12 mouse cellular contexts compared by ENCODE assay signal in the genomic region with DNA sequence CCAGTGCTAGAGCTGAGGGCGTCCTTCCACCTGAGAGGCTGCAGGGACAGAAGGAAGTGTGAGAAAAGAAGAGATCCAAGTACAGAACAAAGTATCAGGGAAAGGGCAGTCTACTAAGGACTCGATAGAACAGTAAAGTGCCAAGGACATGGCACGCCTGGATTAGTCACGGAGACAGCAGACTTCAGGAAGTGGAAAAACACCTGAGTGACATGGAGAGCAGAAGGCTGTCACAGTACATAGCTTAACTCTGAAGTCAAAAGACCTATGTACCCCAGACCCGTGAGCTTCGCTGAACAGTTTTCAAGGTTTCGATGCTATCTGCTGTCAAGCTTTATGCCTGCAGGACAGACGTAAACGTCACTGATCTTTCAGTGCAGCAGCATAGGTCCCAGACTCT.
"Had no signal": no experiment of that assay in that cellular context is flagged by ENCODE, and none has a peak within 500 bp of the region (broad histone marks: within the 10 kb centered on the region; RNA-seq: fewer than 3 reads in every experiment).

No protein-coding gene starts in this region.

- H3K27me3 ChIP-seq: limb, embryonic 12.5 days; liver, embryonic 13.5 days; lung, embryonic 15.5 days; midbrain, embryonic 12.5 days had no signal

- DNase-seq: kidney, adult 8-10 months; kidney, postnatal 25 days; liver; liver, embryonic 13.5 days; liver, postnatal 0 days; spleen, adult 18-20 months; thymus, postnatal 4 days had no signal

- H3K4me2 ChIP-seq: limb, embryonic 12.5 days; liver, embryonic 13.5 days; lung, embryonic 15.5 days; midbrain, embryonic 12.5 days had no signal

- ATAC-seq: liver, postnatal 0 days; midbrain, embryonic 16.5 days had no signal

- H3K36me3 ChIP-seq: liver, embryonic 13.5 days; lung, embryonic 15.5 days had no signal

- H3K4me3 ChIP-seq: layer of hippocampus, adult 2 months; limb, embryonic 12.5 days; liver, embryonic 13.5 days; lung, embryonic 15.5 days; midbrain, embryonic 12.5 days had no signal

- H3K9me3 ChIP-seq: limb, embryonic 12.5 days; liver, embryonic 13.5 days; lung, embryonic 15.5 days; midbrain, embryonic 12.5 days had no signal

- H3K4me1 ChIP-seq: liver, embryonic 13.5 days; midbrain, embryonic 12.5 days had no signal

- H3K9ac ChIP-seq: limb, embryonic 12.5 days; liver, embryonic 13.5 days; liver, postnatal 0 days; lung, embryonic 15.5 days; midbrain, embryonic 12.5 days had no signal

- H3K27ac ChIP-seq: layer of hippocampus, adult 2 months; limb, embryonic 12.5 days; liver, embryonic 13.5 days; lung, embryonic 15.5 days; midbrain, embryonic 12.5 days had no signal
